Mouse (Mus musculus): ENCODE measurements at regions not wholly inside any gene's neighbourhood (a gene's known extent, or its start where the extent isn't known, plus 50 kb on each side); places are given as distances from the start of the nearest gene placed in this dataset.

DNA sequence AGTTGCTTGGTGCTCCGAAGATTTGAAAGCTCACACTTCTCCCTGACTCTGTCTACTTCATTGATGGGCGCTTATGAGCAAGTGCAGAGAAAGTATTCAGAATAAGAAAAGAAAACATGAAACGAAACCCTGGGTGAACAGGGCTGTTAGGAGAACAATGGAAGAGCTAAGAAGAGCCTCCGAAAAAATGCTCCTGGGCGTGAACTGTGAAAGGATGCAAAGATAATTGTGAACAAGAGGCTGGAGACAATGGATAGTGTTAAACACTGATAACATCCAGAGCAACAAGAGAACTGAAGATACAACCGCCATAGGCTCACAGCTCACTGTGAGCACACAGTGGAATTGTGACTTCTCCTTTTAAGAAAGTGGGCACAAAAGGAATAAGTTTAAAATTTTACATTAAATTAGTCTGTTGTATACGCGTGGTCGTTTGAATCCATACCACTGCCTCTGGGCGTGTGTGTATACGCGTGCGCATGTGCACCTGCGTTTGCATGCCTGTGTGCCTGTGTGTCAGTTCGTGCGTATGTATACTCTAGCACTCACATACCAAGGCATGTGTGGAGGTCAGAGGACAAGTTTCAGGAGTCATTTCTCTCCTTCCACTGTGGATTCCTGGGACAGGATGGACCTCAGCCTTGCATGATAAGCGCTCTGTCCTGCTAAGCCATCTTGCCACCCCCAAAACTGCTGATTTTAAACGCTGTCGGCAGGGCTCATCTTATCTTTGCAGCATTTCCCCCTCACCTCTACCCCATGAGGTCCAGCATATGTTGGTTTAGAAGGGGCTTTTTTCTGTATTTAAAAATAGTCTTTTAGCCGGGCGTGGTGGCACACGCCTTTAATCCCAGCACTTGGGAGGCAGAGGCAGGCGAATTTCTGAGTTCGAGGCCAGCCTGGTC, 113.0 kb upstream of the 1700016C15Rik start:
- DNase-seq, result no peak

DNA sequence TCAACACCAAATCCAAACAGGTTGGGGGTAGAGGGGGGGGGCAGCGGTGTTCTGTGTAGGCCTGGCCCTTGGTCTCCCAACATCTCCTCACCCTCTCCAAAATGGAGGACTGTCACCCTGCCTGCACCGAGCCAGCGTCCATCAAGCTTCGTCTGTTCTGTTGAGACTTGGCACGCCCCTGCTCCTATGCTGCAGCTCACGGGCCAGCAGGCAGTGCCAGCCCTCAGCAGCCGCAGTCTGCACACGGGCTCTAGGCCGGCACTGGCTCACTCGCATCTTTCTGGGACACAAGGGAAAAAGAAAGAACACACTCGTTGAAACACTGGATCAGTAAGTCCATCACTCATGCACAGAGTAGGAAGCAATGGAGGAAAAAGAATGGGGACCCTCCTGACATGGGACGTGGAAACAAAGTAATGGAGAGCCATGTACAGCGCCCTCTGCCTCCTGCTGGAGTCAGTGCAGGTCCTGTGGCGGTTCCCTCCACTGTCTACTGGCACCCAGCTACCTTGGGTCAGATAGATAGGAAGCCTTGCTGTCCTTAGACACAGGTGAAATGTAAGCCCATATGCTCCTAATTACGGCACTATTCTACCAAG, 109.0 kb upstream of the 1700016C15Rik start:
- peak; percentile 28 for DNase-seq

DNA sequence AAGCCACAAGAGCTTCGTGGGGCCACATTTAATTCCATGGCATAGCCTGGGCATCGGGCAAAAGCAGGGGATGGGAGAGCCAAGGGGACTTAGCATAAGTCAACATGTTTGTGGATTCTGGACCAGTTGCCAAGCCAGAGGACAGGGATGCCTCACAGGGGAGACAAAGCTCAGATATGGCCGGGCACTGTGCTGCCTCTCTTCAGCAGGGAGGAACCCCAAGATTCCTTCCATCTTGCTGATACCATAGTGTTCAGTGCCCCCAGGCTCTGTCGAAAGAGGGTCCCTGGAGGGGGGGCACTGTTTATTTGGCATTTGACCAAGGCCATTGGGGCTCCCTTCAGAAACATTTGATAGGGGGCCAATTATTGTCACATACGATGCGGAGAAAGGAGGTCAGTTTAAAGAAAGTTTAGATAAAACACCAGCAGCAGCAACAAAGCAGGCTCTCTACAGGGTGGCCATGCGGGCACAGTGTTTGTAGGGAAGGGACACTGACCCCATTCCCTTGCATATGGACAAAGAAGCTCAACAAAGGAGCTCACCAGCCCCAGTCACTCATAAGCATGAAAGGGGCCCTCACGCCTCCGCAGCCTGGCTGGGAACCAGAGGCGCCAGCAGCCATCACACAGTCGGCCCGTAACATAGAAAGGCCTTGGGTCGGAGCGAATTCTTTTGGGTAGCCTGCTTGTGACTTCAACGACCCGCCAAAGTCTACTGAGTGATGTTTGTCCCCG, 107.6 kb upstream of the 1700016C15Rik start:
- no peak for DNase-seq

DNA sequence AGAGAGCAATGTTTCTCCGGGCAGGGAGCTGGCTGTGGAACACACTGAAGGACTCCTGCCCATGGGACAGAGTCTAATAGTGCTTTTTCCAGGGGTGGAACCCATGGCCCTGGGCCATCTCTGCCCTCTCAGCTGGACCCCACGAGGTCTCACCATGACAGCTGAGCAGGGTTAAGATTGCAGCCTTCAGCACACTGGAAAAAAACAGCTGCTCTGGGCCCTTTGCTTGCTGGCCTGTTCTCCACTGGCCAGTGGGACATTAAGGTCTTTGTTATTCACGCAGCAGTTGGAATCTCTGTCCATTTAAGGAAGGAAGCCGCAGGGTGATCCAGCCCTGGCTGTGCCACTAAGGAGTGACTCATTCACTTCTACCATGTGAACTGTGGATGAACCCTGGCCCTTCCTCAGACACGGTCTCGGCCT, 106.3 kb upstream of the 1700016C15Rik start:
- no peak for DNase-seq

DNA sequence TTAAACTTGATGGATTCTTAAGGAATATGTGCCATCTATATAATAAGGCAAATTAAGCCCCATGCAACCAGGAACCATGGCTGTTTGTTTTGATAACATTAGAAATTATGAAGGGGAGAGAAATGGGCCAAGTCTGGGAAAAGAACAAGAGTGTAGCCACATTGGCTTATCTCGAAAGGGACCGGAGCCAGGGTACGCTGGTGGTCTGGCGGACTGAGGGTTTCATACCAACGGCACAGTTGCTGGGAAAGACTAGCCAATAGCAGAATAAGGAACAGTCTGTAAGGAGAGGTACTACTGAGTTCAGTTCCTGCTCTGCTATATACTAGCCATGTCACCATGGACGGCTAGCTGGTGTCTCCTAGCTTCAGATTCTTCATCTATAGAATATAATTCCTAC, 105.9 kb upstream of the 1700016C15Rik start:
- no peak for DNase-seq

DNA sequence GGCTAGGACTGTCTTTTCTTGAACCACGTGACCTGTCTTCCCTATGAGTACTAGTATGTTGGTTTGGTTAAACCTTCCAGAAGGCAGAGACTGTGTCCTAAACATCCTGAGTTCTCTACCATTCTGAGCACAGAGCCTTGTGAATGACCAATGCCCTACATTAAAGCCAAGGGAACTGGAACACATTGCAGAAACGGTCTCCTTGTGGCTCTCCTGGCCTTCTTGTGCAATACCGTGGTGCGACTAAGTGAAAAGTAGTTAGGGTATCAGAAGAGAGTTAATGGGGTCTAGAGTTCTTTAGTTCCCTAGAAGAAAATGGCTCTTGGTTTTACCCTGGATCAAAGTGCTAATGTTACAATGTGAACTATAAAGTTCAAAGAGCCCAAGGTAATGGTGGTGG, 101.8 kb upstream of the 1700016C15Rik start:
- DNase-seq, result no peak

DNA sequence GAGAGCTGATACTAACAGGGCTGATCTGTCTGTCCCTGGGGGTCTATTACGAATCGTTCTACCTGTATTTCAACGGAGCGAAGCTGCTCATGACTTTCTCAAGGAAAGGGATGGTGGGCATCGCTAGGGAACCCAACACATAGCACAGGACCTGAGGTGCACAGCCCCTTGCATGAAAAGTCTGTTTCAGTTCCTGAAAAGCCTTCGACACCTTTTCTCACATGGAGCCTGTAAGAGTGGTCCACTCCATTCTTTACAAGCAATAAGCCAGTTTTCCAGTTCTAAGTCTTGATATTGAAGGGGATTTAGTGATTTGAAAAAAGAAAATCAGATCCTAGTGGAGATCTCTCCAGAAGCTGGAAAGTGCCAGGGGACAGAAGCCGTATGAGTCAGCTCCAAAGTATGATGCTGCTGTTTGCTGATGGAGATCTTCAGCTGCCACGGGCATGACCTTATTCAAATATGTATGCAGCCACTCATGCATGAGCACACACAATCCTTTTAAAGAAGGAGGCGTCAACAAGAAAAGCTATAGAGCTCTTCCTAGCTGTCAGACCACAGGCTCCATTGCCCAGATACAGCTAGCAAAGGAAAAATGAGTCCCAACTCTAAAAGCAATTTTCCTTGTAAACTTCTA, 95.5 kb upstream of the 1700016C15Rik start:
- no peak for DNase-seq

DNA sequence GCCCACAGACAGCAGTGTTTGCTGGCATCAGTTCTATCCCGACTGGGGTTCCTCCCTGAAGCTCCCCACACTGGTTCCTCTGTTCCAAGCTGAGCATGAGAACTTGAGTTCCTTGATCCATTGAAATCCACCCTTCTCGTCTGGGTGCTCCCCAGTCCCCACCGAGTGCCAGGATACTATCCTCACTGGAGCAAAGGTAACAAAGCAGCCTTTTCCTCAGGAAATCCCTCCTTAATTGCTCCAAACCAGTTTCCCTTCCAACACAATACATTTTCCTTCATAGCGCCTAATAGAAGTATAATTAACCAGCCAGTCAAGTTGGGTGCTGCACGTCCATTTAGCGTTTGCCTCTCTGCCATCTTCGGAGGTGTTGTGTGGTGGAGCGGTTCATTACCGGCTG, 92.6 kb upstream of the 1700016C15Rik start:
- DNase-seq, result no peak

DNA sequence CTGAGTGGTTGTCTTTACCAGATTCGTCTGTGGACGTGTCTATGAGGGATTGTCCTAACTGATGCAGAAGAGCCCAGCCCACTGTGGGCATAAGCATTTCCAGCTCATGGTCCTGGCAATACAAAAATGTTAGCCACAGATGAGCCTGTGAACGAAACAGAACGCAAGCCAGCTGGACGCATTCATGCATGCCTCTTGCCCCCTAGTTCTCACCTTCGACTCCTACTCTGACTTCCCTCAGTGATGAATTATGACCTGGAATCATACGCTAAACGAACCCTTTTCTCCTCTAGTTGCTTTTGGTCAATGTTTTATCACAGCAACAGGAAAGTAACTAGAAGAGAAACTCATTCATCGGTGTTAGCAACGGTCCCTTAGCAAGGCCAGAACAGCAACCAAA, 91.2 kb upstream of the 1700016C15Rik start:
- no peak for DNase-seq

DNA sequence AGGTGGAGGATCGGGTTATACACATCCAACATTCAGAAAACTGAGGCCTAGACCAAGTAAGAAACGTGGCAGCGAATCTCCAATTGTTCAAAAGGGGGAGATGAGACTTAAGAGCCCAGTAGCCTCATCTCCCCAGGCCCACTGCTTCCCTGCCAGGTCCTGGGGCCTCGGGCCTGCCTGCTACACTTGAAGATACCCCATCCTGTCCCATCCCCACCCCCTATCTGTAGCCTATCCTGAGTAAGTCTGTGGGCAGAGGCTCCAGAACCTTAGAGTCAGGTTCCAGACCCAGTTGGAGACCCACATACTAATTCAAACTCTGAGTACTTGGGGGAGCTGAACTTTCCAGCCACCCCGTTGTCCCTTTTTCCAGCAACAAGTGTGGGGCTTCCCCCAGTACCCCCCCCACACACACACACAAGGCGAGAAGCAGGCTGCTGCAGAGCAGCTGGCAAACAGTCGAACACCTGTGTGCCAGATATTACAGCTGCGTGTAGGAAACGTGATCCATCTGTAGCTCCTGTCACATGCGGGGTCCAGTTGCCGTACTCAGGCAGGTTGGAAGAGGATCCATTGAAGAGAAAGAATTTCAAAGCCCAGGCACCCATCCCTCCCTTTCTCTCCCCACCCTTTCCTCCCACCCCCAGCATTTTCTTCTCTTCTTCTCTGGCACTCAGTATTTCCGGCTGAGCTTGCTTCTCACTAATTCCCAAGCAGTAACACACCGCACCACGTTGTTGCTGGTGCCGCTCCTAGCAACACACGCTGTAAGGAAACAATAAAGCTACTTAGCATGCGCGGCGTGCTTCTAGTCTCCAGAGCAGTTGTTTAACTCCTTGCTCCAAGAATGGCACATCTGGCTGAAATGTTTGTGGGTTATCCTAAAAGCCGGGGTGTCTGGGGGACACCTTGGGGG, 89.4 kb upstream of the 1700016C15Rik start:
- peak; percentile 27 for DNase-seq

DNA sequence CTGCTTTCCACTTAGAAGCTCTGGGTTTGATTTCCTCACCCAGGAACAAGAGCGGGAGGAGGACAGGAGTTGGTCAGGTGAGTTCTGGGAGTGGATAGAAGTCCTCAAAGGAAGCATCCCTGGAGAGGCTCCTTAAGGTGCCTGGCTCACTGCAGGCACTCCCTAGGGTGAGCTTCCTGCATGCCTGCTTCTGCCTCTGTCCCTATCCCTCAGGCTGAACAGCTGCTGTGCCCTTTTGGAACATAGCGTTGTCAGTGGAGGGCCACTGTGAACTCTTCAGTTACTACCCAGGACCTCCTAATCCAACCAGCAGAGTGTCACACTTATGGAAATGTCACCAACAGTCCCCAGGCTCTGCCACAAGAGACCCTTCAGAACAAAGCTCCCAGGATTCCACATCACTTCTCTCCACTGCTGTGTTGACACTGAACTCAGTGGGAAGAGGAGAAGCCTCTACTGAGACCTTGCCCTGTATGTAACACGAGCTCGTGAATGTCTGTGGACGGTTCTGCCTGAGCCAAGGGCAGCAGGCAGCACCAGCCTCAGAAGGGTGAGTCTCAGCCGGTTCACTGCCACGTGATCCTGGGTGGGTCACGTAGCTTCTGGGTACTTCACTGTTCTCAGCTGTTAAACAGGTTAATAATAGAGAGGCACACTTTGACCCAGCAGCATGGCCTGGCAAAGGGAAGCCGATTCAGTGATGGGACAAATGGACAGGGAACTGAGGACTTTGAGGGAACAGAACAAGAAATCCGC, 86.7 kb upstream of the 1700016C15Rik start:
- no peak for DNase-seq

DNA sequence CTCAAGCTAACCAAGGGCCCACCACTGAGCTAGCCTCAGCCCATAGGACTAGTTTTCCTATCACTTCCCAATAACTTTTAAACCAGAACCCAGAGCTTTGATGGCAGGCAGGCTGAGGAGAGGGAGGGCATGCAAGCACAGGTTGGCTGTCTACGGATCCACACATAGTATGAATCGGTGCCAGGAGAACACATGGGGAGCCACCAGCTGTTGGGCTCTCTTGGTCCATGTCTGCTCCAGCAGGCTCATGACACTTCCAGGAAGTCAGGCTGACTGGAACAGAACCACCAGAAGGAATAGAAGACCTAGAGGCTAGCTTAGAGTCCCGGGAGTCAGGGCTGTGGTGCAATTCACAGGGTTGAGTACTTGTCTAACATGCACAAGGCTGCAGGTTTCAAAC, 86.0 kb upstream of the 1700016C15Rik start:
- DNase-seq, result no peak

DNA sequence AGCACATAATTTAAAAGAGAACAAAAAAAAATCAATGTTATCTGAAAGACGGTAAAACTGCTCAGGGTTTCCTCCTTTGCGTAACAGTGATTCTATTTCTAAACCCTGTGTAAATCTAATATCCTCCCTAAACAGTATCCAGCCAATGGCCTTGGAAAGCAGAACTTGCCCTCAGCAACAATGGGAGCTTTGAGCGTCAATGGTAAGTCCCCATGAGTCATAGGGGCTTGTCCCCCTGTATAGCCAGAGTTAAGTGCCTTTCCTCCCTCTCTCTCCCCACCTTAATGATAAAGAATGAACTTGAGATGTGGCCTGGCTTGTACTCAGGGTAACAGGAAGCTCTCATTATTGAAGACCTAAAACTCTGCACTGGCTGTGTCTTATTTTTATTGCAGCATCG, 85.4 kb upstream of the 1700016C15Rik start:
- no peak for DNase-seq

DNA sequence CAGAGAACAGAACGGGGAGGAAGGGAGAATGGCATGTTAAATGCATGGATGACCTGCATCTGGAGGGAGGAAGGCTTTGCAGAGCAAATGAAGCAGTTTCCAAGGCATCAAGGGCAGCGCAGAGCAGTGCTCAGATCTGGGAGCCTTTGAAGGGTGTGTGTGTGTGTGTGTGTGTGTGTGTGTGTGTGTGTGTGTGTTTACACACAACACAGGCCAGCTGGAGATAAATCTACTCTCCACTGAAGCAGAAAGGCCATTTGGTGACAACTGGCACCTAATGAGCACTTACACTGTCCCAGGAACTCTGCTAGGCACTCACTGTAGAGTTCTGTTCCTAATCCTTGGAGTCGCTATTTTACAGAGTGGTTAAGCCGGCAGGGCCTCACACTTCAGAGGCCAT, 84.3 kb upstream of the 1700016C15Rik start:
- DNase-seq, result no peak

DNA sequence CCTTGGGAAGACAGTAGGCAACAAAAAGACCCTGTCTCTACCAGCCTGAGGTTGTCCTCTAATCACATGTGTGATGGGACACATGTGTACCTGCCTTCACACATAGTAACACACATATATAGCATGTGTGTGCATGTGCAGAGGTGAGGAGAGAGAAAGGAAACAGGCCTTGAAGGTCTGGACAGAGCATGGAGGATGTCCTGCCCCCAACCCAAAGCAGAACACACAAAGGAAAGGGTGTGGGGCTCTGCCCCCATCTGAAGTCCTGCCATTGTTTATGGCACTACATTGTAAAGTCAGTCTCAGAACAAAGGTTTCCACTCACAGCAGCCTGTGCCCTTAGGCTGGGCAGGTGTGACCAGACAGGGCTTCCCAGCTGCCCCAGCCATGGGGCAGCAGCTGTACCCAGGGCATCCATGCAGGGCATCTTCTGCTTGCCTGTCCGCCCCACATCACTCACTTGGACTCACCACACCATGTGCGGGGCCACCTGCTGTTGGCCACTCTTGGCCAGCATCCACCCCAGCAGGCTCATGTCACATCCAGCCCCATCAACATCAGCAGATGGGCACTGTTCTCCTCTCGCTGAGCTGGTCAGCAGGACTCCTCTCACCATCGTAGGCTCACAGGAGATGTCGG, 83.6 kb upstream of the 1700016C15Rik start:
- DNase-seq, result no peak

DNA sequence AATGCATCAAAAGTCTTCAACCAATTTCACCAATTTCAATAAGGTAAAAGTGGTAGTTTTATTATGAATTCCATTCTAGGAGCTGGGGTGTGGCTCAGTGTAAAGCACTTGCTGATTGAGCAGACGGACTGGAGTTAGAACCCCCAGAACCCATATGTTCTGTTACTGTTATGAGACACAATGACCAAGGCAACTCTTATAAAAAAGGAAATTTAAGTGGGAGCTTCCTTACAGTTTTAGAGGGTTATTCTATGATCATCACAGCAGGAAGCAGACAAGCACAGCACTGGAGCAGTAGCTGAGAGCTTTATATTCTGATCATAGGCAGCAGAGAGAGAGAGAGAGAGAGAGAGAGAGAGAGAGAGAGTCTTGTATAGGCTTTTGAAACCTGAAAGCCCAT, 81.7 kb upstream of the 1700016C15Rik start:
- DNase-seq, result no peak

DNA sequence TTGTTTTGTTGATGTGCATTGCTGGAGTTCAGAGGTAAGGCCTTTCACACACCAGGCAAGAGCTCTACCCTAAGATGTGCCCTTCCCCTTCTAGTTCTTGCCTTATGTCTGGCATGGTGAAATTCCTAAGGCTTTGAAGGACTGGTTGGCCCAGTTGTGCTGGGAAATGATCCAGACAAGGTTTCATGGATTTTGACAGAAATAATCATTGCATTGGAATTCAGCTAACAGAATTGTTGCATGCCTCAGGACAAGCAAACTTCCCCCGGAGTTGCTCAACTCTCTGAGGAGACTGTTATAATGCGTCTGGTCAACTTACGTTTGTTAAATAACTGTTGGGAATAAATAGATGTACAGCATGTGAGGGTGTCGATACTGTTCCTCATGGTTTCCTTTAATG, 80.6 kb upstream of the 1700016C15Rik start:
- no peak for DNase-seq

DNA sequence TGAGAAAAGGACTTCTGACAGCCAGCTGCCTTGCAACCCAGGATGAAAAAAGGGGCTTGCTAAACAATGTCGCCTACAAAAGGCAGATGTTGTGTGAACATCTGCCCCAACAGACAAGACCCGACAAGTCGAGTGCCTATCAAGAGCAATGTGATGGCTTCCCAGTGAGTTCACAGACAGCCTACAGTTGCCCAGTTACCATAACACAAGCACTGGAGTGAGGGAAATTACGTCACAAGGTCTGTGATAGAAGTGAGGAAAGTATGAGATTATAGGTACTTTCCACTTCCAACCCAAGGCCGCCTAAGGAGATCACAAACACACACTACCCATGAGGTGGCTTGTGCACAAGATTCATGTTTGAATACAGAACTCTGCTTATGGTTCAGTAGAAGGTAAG, 78.4 kb upstream of the 1700016C15Rik start:
- DNase-seq, result peak; percentile 42

DNA sequence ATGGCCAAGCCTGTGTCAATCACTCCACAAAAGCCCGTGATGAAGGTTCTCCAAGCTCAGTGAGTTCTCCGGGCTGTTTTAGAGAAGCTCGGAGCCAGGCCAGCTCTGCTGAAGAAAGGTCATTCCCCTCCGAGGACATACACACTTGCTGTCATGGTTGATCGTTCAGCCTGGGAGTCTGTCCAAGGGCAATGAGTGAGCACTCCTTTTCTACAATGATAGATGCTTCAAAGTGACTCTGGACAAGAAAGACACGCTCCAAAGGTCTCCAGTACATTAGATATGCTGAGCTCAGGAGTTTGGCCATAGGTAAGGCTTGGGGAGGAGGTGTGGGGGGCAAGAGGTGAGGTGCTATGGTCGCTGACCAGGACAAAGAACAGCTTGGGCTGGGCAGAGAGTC, 66.5 kb upstream of the 1700016C15Rik start:
- DNase-seq, result no peak

DNA sequence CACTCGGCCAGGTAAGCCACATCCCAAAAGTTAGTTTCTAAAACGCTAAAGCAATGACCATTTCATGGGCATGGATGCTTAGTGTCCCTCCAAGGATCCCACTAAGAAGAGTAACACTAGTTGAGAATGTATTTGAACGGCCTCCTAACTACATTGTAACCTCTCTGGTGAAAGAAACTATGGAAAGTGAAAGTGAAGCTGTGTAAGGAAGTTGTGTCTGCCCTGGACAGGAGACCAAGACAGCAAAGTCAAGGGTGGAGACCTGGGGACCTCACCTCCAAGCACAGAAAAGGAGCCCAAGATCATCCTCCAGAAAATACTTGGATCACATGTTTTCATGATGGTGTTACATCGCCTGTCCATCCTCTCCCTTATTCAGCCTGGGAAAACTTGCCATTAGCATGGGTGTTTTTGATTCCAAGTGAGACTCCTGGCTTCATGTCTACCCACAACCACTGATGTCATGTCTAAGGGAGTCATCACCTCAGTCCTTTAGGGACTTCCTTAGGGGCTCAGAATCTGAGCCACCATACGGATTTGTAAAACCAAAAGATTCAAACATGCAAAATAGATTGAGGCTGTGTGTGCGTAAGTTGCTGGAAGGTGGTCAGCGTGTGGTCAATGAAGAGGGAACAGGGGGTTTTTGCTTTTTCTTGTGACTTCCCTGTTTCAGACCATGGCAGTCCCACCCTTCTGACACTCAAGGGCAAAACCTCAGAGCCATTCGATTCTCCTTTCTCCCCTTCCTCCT, 62.4 kb upstream of the 1700016C15Rik start:
- DNase-seq, result no peak
